Mouse (Mus musculus) lung, postnatal 0 days (tissue): ENCODE measurements at regions not wholly inside any gene's neighbourhood (a gene's known extent, or its start where the extent isn't known, plus 50 kb on each side); places are given as distances from the start of the nearest gene placed in this dataset.

Experiments used
- CTCF ChIP-seq: IDR thresholded peaks from 2 replicates; pipeline ENCODE4 v1.5.1; 2016; ENCODE audit warnings: antibody characterized with exemption, mild to moderate bottlenecking
- EP300 ChIP-seq: IDR thresholded peaks from 2 replicates; pipeline ENCODE4 v1.6.1; 2016; ENCODE audit warnings: antibody characterized with exemption, mild to moderate bottlenecking, control low read depth

- TF ChIP-seq CTCF: no peak
- no peak for TF ChIP-seq EP300
These were observed 247.9 kb upstream of the Tsc22d2 start for GRCm38 (mm10) chr3:58166628-58167027.
